Mouse (Mus musculus): Measurements from ENCODE around the gene Ephb3. TPM values are rescaled to one million over a fixed set of nuclear protein-coding genes. Genes with fewer than 3 reads are reported as not detected.

Ephb3 gene
- polyA plus RNA-seq, 1 experiment from 2014 or later, result 16.3 TPM

GRCm38 (mm10) chr16:21198529-21198928 is 6.0 kb upstream of the Ephb3 start:
- DNase-seq (ENCODE audit: low spot score), result peak; percentile 33
- H3K36me3 ChIP-seq (ENCODE audit: insufficient read depth, low read length), result no peaks in the 10 kb centered on the region

GRCm38 (mm10) chr16:21199426-21199825 is 5.1 kb upstream of the Ephb3 start:
- H3K36me3 ChIP-seq (ENCODE audit: insufficient read depth, low read length), result no peaks in the 10 kb centered on the region
- TF ChIP-seq CTCF (IDR thresholded peaks at IDR 0.05) (no peak), EP300 (IDR thresholded peaks at IDR 0.05) (no peak)
- ATAC-seq (no peak), DNase-seq (ENCODE audit: low spot score) (no peak)
- no peak overlapping the region for H3K4me3 ChIP-seq (ENCODE audit: low read depth, low read length)
- no peak overlapping the region for H3K9ac ChIP-seq (replicated peaks; ENCODE audit: low read depth)
- no peak overlapping the region for H3K4me2 ChIP-seq (replicated peaks; ENCODE audit: low read depth, low read length)
- no peaks in the 10 kb centered on the region for H3K9me3 ChIP-seq (ENCODE audit: low read length)
- no peak overlapping the region for H3K27ac ChIP-seq (ENCODE audit: low read length)
- H3K27me3 ChIP-seq (replicated peaks; ENCODE audit: insufficient read depth, low read length), result no peaks in the 10 kb centered on the region; the same call in 1 of the 2 replicates
- H3K4me1 ChIP-seq (ENCODE audit: insufficient read depth, low read depth, low read length), result no peaks in the 10 kb centered on the region
- WGBS, result 72% methylated on average over 8 of the region's 8 CpGs

More at GRCm38 (mm10) chr16:21198529-21198928, 6.0 kb upstream of the Ephb3 start:
- no peak overlapping the region for H3K9ac ChIP-seq (replicated peaks; ENCODE audit: low read depth)
- H3K4me3 ChIP-seq (ENCODE audit: low read depth, low read length), result no peak overlapping the region
- no peak overlapping the region for H3K4me2 ChIP-seq (replicated peaks; ENCODE audit: low read depth, low read length)
- H3K27ac ChIP-seq (ENCODE audit: low read length), result no peak overlapping the region
- H3K9me3 ChIP-seq (ENCODE audit: low read length), result no peaks in the 10 kb centered on the region
- WGBS, result 27% methylated on average over 1 of the region's 1 CpGs
- peak; percentile 83 for TF ChIP-seq CTCF (IDR thresholded peaks at IDR 0.05)
- TF ChIP-seq EP300 (IDR thresholded peaks at IDR 0.05), result no peak
- no peaks in the 10 kb centered on the region; the same call in 1 of the 2 replicates for H3K27me3 ChIP-seq (replicated peaks; ENCODE audit: insufficient read depth, low read length)
- ATAC-seq, result no peak
- no peaks in the 10 kb centered on the region for H3K4me1 ChIP-seq (ENCODE audit: insufficient read depth, low read depth, low read length)

DNA sequence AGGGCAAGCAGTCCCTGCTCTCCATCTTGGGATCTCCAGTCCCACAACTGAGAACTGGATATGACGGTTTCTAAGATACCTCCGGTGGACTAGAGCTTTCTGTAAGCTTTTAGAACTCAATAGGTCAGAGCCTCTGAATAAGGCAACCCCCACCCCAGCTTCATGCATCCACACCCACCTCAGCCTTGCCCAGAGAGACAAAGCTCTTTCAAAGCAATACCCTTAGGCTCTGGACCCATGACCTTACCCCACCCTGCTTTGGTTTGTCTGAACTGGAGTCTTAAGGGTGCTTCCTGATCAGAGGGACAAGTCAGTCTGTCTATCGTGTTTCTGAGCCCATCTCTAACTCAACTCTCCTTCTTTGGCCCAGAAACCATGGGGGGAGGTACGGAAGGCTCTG is 1.8 kb upstream of the Ephb3 start:
- no peaks in the 10 kb centered on the region for H3K36me3 ChIP-seq (ENCODE audit: insufficient read depth, low read length)
- TF ChIP-seq EP300 (IDR thresholded peaks at IDR 0.05), result no peak
- TF ChIP-seq CTCF (IDR thresholded peaks at IDR 0.05), result no peak
- H3K9ac ChIP-seq (replicated peaks; ENCODE audit: low read depth), result no peak overlapping the region
- H3K27ac ChIP-seq (ENCODE audit: low read length), result no peak overlapping the region
- WGBS, result 80% methylated on average over 4 of the region's 4 CpGs
- no peak overlapping the region for H3K4me2 ChIP-seq (replicated peaks; ENCODE audit: low read depth, low read length)
- no peak overlapping the region for H3K4me3 ChIP-seq (ENCODE audit: low read depth, low read length)
- H3K9me3 ChIP-seq (ENCODE audit: low read length), result no peaks in the 10 kb centered on the region
- no peaks in the 10 kb centered on the region; the same call in 1 of the 2 replicates for H3K27me3 ChIP-seq (replicated peaks; ENCODE audit: insufficient read depth, low read length)
- H3K4me1 ChIP-seq (ENCODE audit: insufficient read depth, low read depth, low read length), result no peaks in the 10 kb centered on the region
- ATAC-seq (no peak), DNase-seq (ENCODE audit: low spot score) (no peak)

- WGBS, result 1% methylated on average over 55 of the region's 60 CpGs
- DNase-seq (ENCODE audit: low spot score) (peak; percentile 24), ATAC-seq (peak; percentile 0; the same call in 1 of the 2 replicates)
- peaks cover 7% of the 10 kb centered on the region for H3K4me1 ChIP-seq (ENCODE audit: insufficient read depth, low read depth, low read length)
- H3K4me2 ChIP-seq (replicated peaks; ENCODE audit: low read depth, low read length), result peak overlapping the region; percentile 67
- H3K27me3 ChIP-seq (replicated peaks; ENCODE audit: insufficient read depth, low read length), result no peaks in the 10 kb centered on the region
- H3K4me3 ChIP-seq (ENCODE audit: low read depth, low read length), result peak overlapping the region; percentile 81
- no peaks in the 10 kb centered on the region for H3K9me3 ChIP-seq (ENCODE audit: low read length)
- peak overlapping the region; percentile 77 for H3K27ac ChIP-seq (ENCODE audit: low read length)
- H3K9ac ChIP-seq (replicated peaks; ENCODE audit: low read depth), result peak overlapping the region; percentile 74
- TF ChIP-seq EP300 (IDR thresholded peaks at IDR 0.05) (no peak), CTCF (IDR thresholded peaks at IDR 0.05) (no peak)
- H3K36me3 ChIP-seq (ENCODE audit: insufficient read depth, low read length), result no peaks in the 10 kb centered on the region
Observed at GRCm38 (mm10) chr16:21205093-21205886, 735 bp downstream of the Ephb3 start.

DNA sequence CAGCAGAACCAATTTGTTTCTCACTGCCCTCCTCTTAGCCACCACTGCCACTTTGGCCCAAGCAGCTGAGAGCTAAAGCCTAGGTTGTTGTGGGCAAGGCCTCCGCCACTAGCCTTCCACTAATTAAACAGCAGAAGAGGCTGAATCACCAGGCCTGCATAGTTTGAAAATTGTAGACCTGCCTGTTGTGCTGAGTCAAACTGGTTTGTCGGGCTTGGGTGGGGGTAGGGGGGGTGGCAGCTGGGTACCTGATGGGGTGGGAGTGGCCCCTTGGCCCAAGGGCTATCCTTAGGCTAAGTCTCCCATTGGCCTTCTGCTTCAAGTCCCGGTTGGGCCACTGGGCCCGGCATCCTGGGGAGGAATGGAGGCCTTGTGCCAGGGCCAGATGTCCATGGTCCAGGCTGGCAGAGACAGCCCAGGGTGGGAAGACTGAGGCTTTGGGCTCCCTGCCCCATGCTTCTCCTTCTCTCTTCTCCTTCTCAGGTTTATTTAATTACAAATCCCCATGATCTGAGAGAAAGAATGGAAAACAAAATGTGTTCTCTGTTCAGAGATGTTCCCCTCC is 3.5 kb downstream of the Ephb3 start:
- DNase-seq (ENCODE audit: low spot score), result peak; percentile 85
- peak; percentile 73 for TF ChIP-seq EP300 (IDR thresholded peaks at IDR 0.05)
- no peak for TF ChIP-seq CTCF (IDR thresholded peaks at IDR 0.05)
- Histone ChIP-seq H3K36me3 (ENCODE audit: insufficient read depth, low read length) (no peaks in the 10 kb centered on the region), H3K4me1 (ENCODE audit: insufficient read depth, low read depth, low read length) (peaks cover 16% of the 10 kb centered on the region), H3K27ac (ENCODE audit: low read length) (peak overlapping the region; percentile 79), H3K9ac (replicated peaks; ENCODE audit: low read depth) (no peak overlapping the region), H3K9me3 (ENCODE audit: low read length) (no peaks in the 10 kb centered on the region), H3K27me3 (replicated peaks; ENCODE audit: insufficient read depth, low read length) (no peaks in the 10 kb centered on the region), H3K4me3 (ENCODE audit: low read depth, low read length) (no peak overlapping the region), H3K4me2 (replicated peaks; ENCODE audit: low read depth, low read length) (peak overlapping the region; percentile 67)
- 32% methylated on average over 4 of the region's 4 CpGs for WGBS
- ATAC-seq, result peak; percentile 18

GRCm38 (mm10) chr16:21209290-21209689 is 4.7 kb downstream of the Ephb3 start:
- no peak overlapping the region for H3K9ac ChIP-seq (replicated peaks; ENCODE audit: low read depth)
- H3K4me1 ChIP-seq (ENCODE audit: insufficient read depth, low read depth, low read length), result peaks cover 16% of the 10 kb centered on the region
- peak overlapping the region; percentile 79 for H3K27ac ChIP-seq (ENCODE audit: low read length)
- DNase-seq (ENCODE audit: low spot score) (no peak), ATAC-seq (no peak)
- WGBS, result 78% methylated on average over 3 of the region's 3 CpGs
- H3K4me2 ChIP-seq (replicated peaks; ENCODE audit: low read depth, low read length), result no peak overlapping the region
- no peaks in the 10 kb centered on the region for H3K36me3 ChIP-seq (ENCODE audit: insufficient read depth, low read length)
- H3K9me3 ChIP-seq (ENCODE audit: low read length), result no peaks in the 10 kb centered on the region
- H3K27me3 ChIP-seq (replicated peaks; ENCODE audit: insufficient read depth, low read length), result no peaks in the 10 kb centered on the region
- no peak overlapping the region for H3K4me3 ChIP-seq (ENCODE audit: low read depth, low read length)
- TF ChIP-seq EP300 (IDR thresholded peaks at IDR 0.05), result no peak
- TF ChIP-seq CTCF (IDR thresholded peaks at IDR 0.05), result no peak
